Mouse (Mus musculus) myocyte (in vitro differentiated cells): ENCODE results near the gene AC134908.4. TPM values are rescaled to one million over a fixed set of nuclear protein-coding genes. Genes with fewer than 3 reads are reported as not detected.

ENCODE experiments used
- H3K27me3 ChIP-seq: one replicate; pipeline ENCODE4 v1.6.1; 2011; ENCODE audit not compliant: control insufficient read depth, insufficient read depth, insufficient read length
- H3K36me3 ChIP-seq: one replicate; pipeline ENCODE4 v1.6.1; 2011; ENCODE audit not compliant: control insufficient read depth, insufficient read depth
- H3K4me2 ChIP-seq: one replicate; pipeline ENCODE4 v1.6.1; 2011; ENCODE audit warnings: low read depth, control low read depth
- H3K4me3 ChIP-seq: one replicate; pipeline ENCODE4 v1.5.1; 2011; ENCODE audit warnings: mild to moderate bottlenecking, control low read depth, moderate library complexity
- H3K79me2 ChIP-seq: one replicate; pipeline ENCODE4 v1.6.1; 2011; ENCODE audit not compliant: control insufficient read depth, insufficient read depth
- H3ac ChIP-seq: one replicate; pipeline ENCODE4 v1.6.1; 2011; ENCODE audit not compliant: control insufficient read depth, insufficient read length
- CEBPB ChIP-seq: IDR thresholded peaks from 2 replicates; pipeline ENCODE4 v1.6.1; 2011; ENCODE audit warnings: mild to moderate bottlenecking, moderate library complexity; ENCODE audit not compliant: poor library complexity, insufficient read depth, severe bottlenecking
- E2F4 ChIP-seq: IDR thresholded peaks from one replicate; pipeline ENCODE4 v1.6.1; 2011; ENCODE audit warnings: mild to moderate bottlenecking, control low read depth, moderate library complexity; ENCODE audit not compliant: insufficient read depth
- MAX ChIP-seq: IDR thresholded peaks from one replicate; pipeline ENCODE4 v1.6.1; 2011; ENCODE audit warnings: low read depth, mild to moderate bottlenecking, control low read depth
- MYOD1 ChIP-seq, 3 experiments: IDR thresholded peaks; one replicate each; pipeline ENCODE4 v1.6.1; 2011; ENCODE audit warnings: control low read depth in 2 of 3, low read depth in 2 of 3, mild to moderate bottlenecking in 2 of 3, moderate library complexity in 1 of 3; ENCODE audit not compliant: insufficient read length in 2 of 3, control insufficient read depth in 1 of 3
- MYOG ChIP-seq, 3 experiments: IDR thresholded peaks; one replicate each; pipeline ENCODE4 v1.6.1; 2011; ENCODE audit warnings: control low read depth in 2 of 3, low read depth in 2 of 3, mild to moderate bottlenecking in 2 of 3; ENCODE audit not compliant: insufficient read length in 2 of 3, control insufficient read depth in 1 of 3, insufficient read depth in 1 of 3
- POLR2A ChIP-seq: IDR thresholded peaks from one replicate; pipeline ENCODE4 v1.6.1; 2011; ENCODE audit warnings: low read depth, mild to moderate bottlenecking, control low read depth, moderate library complexity; ENCODE audit not compliant: insufficient read length
- POLR2AphosphoS2 ChIP-seq: IDR thresholded peaks from one replicate; pipeline ENCODE4 v1.6.1; 2011; ENCODE audit warnings: low read depth, control low read depth; ENCODE audit not compliant: insufficient read length
- REST ChIP-seq: IDR thresholded peaks from one replicate; pipeline ENCODE4 v1.6.1; 2011; ENCODE audit warnings: mild to moderate bottlenecking, control low read depth, moderate library complexity; ENCODE audit not compliant: insufficient read depth, insufficient read length
- SRF ChIP-seq: IDR thresholded peaks from one replicate; pipeline ENCODE4 v1.6.1; 2011; ENCODE audit warnings: low read depth; ENCODE audit not compliant: control insufficient read depth, insufficient read length
- TCF12 ChIP-seq: IDR thresholded peaks from one replicate; pipeline ENCODE4 v1.6.1; 2011; ENCODE audit warnings: mild to moderate bottlenecking, control low read depth; ENCODE audit not compliant: poor library complexity, insufficient read depth, severe bottlenecking
- TCF3 ChIP-seq: IDR thresholded peaks from one replicate; pipeline ENCODE4 v1.6.1; 2011; ENCODE audit warnings: low read depth, control low read depth; ENCODE audit not compliant: insufficient read length
- USF1 ChIP-seq: IDR thresholded peaks from one replicate; pipeline ENCODE4 v1.6.1; 2011; ENCODE audit warnings: low read depth, mild to moderate bottlenecking, control low read depth, moderate library complexity
- polyA plus RNA-seq: library from polyadenylated mRNA; unstranded; fragments of >200 nt; fragmentation: generic; extraction: Trizol; gene quantifications from one replicate; pipeline ENCODE4 v1.2.1, GENCODE M21; 2012; ENCODE audit warnings: missing spikeins

AC134908.4 gene
- polyA plus RNA-seq, 1 experiment = not detected

- no peak for TF ChIP-seq POLR2A
- TF ChIP-seq E2F4 = no peak
- no peak for TF ChIP-seq REST
- no peak for TF ChIP-seq CEBPB
- no peak for TF ChIP-seq TCF12
- TF ChIP-seq MAX = no peak
- Histone ChIP-seq H3K79me2 (no peaks in the 10 kb centered on the region), H3K4me2 (no peak overlapping the region), H3K36me3 (no peaks in the 10 kb centered on the region), H3K4me3 (no peak overlapping the region), H3K27me3 (no peaks in the 10 kb centered on the region), H3ac (no peak overlapping the region)
These were observed 11.0 kb upstream of the AC134908.4 start for GRCm38 (mm10) chr17:25806507-25806906.

DNA sequence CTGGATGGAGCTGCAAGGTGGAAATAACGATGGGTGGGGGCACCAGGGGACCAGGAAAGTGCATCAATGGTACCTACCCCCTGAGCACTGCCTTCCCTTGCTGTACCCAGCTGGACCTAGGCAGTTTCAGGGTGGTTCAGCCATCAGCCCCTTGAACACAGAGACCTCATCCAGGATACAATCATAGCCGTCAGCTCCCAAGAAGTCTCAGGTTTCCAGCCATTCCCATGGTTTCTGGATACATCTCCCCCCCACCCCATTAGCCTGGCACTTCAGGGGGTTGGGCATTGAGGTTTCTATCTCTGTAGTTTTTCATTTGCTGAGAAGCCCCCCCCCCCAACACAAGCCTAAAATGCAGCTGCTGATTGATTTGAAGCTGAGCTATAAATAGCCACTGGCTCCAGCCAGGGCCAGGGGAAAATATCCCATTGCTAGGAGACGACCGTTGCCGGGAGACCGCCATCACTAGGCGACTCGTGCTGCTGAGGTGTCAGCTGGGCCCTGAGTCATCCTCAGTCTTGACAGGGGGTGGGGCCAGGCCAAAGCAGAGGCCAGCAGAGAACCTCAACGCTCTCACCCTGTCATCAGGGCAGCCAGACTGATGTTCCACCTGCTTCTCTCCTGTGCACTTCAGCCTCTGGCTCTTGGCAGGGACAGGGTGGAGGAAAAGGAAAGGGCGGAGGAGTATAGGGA is 7.5 kb upstream of the AC134908.4 start:
- no peak overlapping the region for H3ac ChIP-seq
- H3K79me2 ChIP-seq = no peaks in the 10 kb centered on the region
- no peak overlapping the region for H3K4me3 ChIP-seq
- no peaks in the 10 kb centered on the region for H3K27me3 ChIP-seq
- TF ChIP-seq E2F4 (no peak), MYOG (IDR thresholded peaks at IDR 0.05; ENCODE audit: control insufficient read depth in 1 of 3, insufficient read depth in 1 of 3, insufficient read length in 2 of 3, low read depth in 2 of 3) (peak in 2 of 3 experiments; percentile 29 to 36), CEBPB (no peak), TCF12 (no peak), SRF (no peak), POLR2AphosphoS2 (no peak), MYOD1 (IDR thresholded peaks at IDR 0.05; ENCODE audit: control insufficient read depth in 1 of 3, insufficient read length in 2 of 3, low read depth in 2 of 3) (peak in 2 of 3 experiments; percentile 53 to 69), REST (no peak), USF1 (peak; percentile 12), TCF3 (no peak)
- H3K4me2 ChIP-seq = no peak overlapping the region
- no peaks in the 10 kb centered on the region for H3K36me3 ChIP-seq

- no peaks in the 10 kb centered on the region for H3K27me3 ChIP-seq
- no peaks in the 10 kb centered on the region for H3K79me2 ChIP-seq
- TF ChIP-seq REST = no peak
These were observed 5.6 kb upstream of the AC134908.4 start for GRCm38 (mm10) chr17:25801029-25801428.

GRCm38 (mm10) chr17:25796951-25797369 is 1.5 kb upstream of the AC134908.4 start, which contains the start of gene Metrn:
Gene Metrn, minus strand, starts transcription at chr17:25797136.
- Histone ChIP-seq H3K27me3 (no peaks in the 10 kb centered on the region), H3K4me3 (peak within 1 kb of the TSS; percentile 47), H3K79me2 (no peaks in the 10 kb centered on the region), H3K36me3 (no peaks in the 10 kb centered on the region), H3ac (peak within 1 kb of the TSS; percentile 11), H3K4me2 (peak within 1 kb of the TSS; percentile 93)
- TF ChIP-seq POLR2A = peak; percentile 54
- peak; percentile 64 for TF ChIP-seq E2F4
- no peak for TF ChIP-seq MYOD1 (IDR thresholded peaks at IDR 0.05; ENCODE audit: control insufficient read depth in 1 of 3, insufficient read length in 2 of 3, low read depth in 2 of 3)
- peak; percentile 50 for TF ChIP-seq POLR2AphosphoS2

More at GRCm38 (mm10) chr17:25801029-25801428, 5.6 kb upstream of the AC134908.4 start:
- Histone ChIP-seq H3K4me3 (no peak overlapping the region), H3K4me2 (no peak overlapping the region), H3K36me3 (no peaks in the 10 kb centered on the region), H3ac (no peak overlapping the region)

GRCm38 (mm10) chr17:25796211-25796771 is 832 bp upstream of the AC134908.4 start:
- peak overlapping the region; percentile 11 for H3ac ChIP-seq
- peak overlapping the region; percentile 93 for H3K4me2 ChIP-seq
- TF ChIP-seq SRF = no peak
- no peak for TF ChIP-seq MYOD1 (IDR thresholded peaks at IDR 0.05; ENCODE audit: control insufficient read depth in 1 of 3, insufficient read length in 2 of 3, low read depth in 2 of 3)
- no peak for TF ChIP-seq POLR2A
- TF ChIP-seq E2F4 = no peak
- TF ChIP-seq MAX = no peak
- TF ChIP-seq USF1 = no peak
- no peaks in the 10 kb centered on the region for H3K79me2 ChIP-seq
- H3K27me3 ChIP-seq = no peaks in the 10 kb centered on the region
- peak overlapping the region; percentile 47 for H3K4me3 ChIP-seq
- no peaks in the 10 kb centered on the region for H3K36me3 ChIP-seq
